Mouse (Mus musculus) heart, embryonic 14.5 days (tissue): Measurements from ENCODE around the gene Gm17018. TPM values are rescaled to one million over a fixed set of nuclear protein-coding genes. Genes with fewer than 3 reads are reported as not detected.

Source experiments
- ATAC-seq: fragments of 200-750 bp; cut with Nextera tagmentation; 2 replicates; pipeline ENCODE4 v1.8.0; 2017; ENCODE audit warnings: low read depth, moderate TSS enrichment; ENCODE audit not compliant: insufficient number of reproducible peaks, insufficient read depth, low FRiP score
- H3K27ac ChIP-seq, 2 experiments: fragments of 200-500 bp in 1 of 2; fragments of 300-500 bp in 1 of 2; sonication (generic) in 1 of 2; replicated peaks in 1 of 2; 2 replicates each; pipeline ENCODE4 v1.5.1; 2012 to 2014; ENCODE audit warnings: low read depth in 2 of 2, low read length in 2 of 2, control low read depth in 1 of 2, mild to moderate bottlenecking in 1 of 2, mixed read lengths in 1 of 2; ENCODE audit not compliant: control insufficient read depth in 1 of 2, insufficient read depth in 1 of 2
- H3K27me3 ChIP-seq: fragments of 300-500 bp; sonication (generic); 2 replicates; pipeline ENCODE4 v1.6.1; 2014; ENCODE audit warnings: mild to moderate bottlenecking, low read length, control low read depth; ENCODE audit not compliant: control insufficient read depth, insufficient read depth
- H3K36me3 ChIP-seq: fragments of 300-500 bp; sonication (generic); 2 replicates; pipeline ENCODE4 v1.6.1; 2014; ENCODE audit warnings: mild to moderate bottlenecking, control low read depth, low read length, mixed read lengths; ENCODE audit not compliant: control insufficient read depth, insufficient read depth
- H3K4me1 ChIP-seq, 2 experiments: fragments of 200-500 bp in 1 of 2; fragments of 300-500 bp in 1 of 2; sonication (generic) in 1 of 2; 2 replicates each; pipeline ENCODE4 v1.6.1; 2012 to 2014; ENCODE audit warnings: low read length in 2 of 2, control low read depth in 1 of 2, mixed read lengths in 1 of 2; ENCODE audit not compliant: control insufficient read depth in 2 of 2, insufficient read depth in 2 of 2
- H3K4me2 ChIP-seq: fragments of 300-500 bp; sonication (generic); 2 replicates; pipeline ENCODE4 v1.6.1; 2014; ENCODE audit warnings: mild to moderate bottlenecking, low read length
- H3K4me3 ChIP-seq, 2 experiments: fragments of 200-500 bp in 1 of 2; fragments of 300-500 bp in 1 of 2; sonication (generic) in 1 of 2; 2 replicates each; pipeline ENCODE4 v1.5.1; 2012 to 2014; ENCODE audit warnings: low read length in 2 of 2, mild to moderate bottlenecking in 2 of 2, control low read depth in 1 of 2, low read depth in 1 of 2, moderate library complexity in 1 of 2; ENCODE audit not compliant: control insufficient read depth in 1 of 2, insufficient read depth in 1 of 2
- H3K9ac ChIP-seq: fragments of 300-500 bp; sonication (generic); 2 replicates; pipeline ENCODE4 v1.6.1; 2014; ENCODE audit warnings: mild to moderate bottlenecking, low read length
- H3K9me3 ChIP-seq: fragments of 300-500 bp; sonication (generic); 2 replicates; pipeline ENCODE4 v1.6.1; 2016; ENCODE audit warnings: low read length, control low read depth; ENCODE audit not compliant: control insufficient read depth
- WGBS: fragments of 180-500 bp; shearing (Covaris S2); extraction: QIAGEN DNeasy Blood & Tissue Kit; methylation state at CpG from one replicate; pipeline ENCODE4 v1.1.7; 2014; 5-methylcytosine and 5-hydroxymethylcytosine counted together
- polyA plus RNA-seq: library from polyadenylated mRNA; unstranded; fragments of >200 nt; fragmentation: Nextera tagmentation; extraction: Ambion mirVana; gene quantifications from 2 replicates; pipeline ENCODE4 v1.2.1, GENCODE M21; 2014

Gm17018 gene
- polyA plus RNA-seq, 1 experiment from 2014 or later, result 38.2 TPM

GRCm38 (mm10) chr19:45606701-45607100, 46.3 kb downstream of the Gm17018 start:
- Histone ChIP-seq H3K9me3 (no peaks in the 10 kb centered on the region), H3K36me3 (peaks cover 6% of the 10 kb centered on the region; the same call in 1 of the 2 replicates), H3K4me3 (no peak overlapping the region), H3K27me3 (no peaks in the 10 kb centered on the region), H3K4me2 (no peak overlapping the region), H3K9ac (no peak overlapping the region), H3K27ac (no peak overlapping the region), H3K4me1 (peaks cover 5 to 21% of the 10 kb centered on the region in 2 experiments)
- WGBS, result 95% methylated on average over 4 of the region's 4 CpGs
- no peak for ATAC-seq

GRCm38 (mm10) chr19:45607479-45607878, 47.1 kb downstream of the Gm17018 start:
- H3K4me3 ChIP-seq, result no peak overlapping the region
- no peaks in the 10 kb centered on the region for H3K27me3 ChIP-seq
- H3K27ac ChIP-seq, result no peak overlapping the region
- H3K4me1 ChIP-seq, result peaks cover 5 to 21% of the 10 kb centered on the region in 2 experiments
- peaks cover 6% of the 10 kb centered on the region; the same call in 1 of the 2 replicates for H3K36me3 ChIP-seq
- H3K9me3 ChIP-seq, result no peaks in the 10 kb centered on the region
- no peak overlapping the region for H3K9ac ChIP-seq
- WGBS, result 63% methylated on average over 7 of the region's 7 CpGs
- no peak for ATAC-seq
- no peak overlapping the region for H3K4me2 ChIP-seq

- Histone ChIP-seq H3K27ac (no peak overlapping the region), H3K4me3 (no peak overlapping the region), H3K9ac (no peak overlapping the region), H3K9me3 (no peaks in the 10 kb centered on the region), H3K4me1 (peaks cover 5 to 21% of the 10 kb centered on the region in 2 experiments), H3K27me3 (no peaks in the 10 kb centered on the region), H3K36me3 (peaks cover 6% of the 10 kb centered on the region; the same call in 1 of the 2 replicates), H3K4me2 (no peak overlapping the region)
- ATAC-seq, result no peak
- WGBS, result 85% methylated on average over 13 of the region's 13 CpGs
These were observed 48.4 kb downstream of the Gm17018 start for GRCm38 (mm10) chr19:45608648-45609339.

GRCm38 (mm10) chr19:45610823-45611222, 50.4 kb downstream of the Gm17018 start:
- ATAC-seq, result no peak
- peaks cover 6% of the 10 kb centered on the region; the same call in 1 of the 2 replicates for H3K36me3 ChIP-seq
- no peak overlapping the region for H3K4me3 ChIP-seq
- H3K4me1 ChIP-seq, result peaks cover 4 to 16% of the 10 kb centered on the region in 2 experiments; a peak in 2 of 4 replicates
- no peak overlapping the region for H3K4me2 ChIP-seq
- no peak overlapping the region for H3K9ac ChIP-seq
- H3K27me3 ChIP-seq, result no peaks in the 10 kb centered on the region
- WGBS, result 80% methylated on average over 5 of the region's 5 CpGs
- H3K9me3 ChIP-seq, result no peaks in the 10 kb centered on the region
- H3K27ac ChIP-seq, result no peak overlapping the region; a peak in 1 of 4 replicates

GRCm38 (mm10) chr19:45614375-45614774, 54.0 kb downstream of the Gm17018 start:
- H3K36me3 ChIP-seq, result peaks cover 6% of the 10 kb centered on the region; the same call in 1 of the 2 replicates
- H3K4me3 ChIP-seq, result no peak overlapping the region
- H3K9me3 ChIP-seq, result no peaks in the 10 kb centered on the region
- H3K4me1 ChIP-seq, result peaks cover 4 to 19% of the 10 kb centered on the region in 2 experiments; a peak in 2 of 4 replicates
- no peak for ATAC-seq
- H3K27ac ChIP-seq, result no peak overlapping the region
- WGBS, result 50% methylated on average over 8 of the region's 8 CpGs
- H3K27me3 ChIP-seq, result no peaks in the 10 kb centered on the region
- H3K4me2 ChIP-seq, result no peak overlapping the region
- H3K9ac ChIP-seq, result no peak overlapping the region

GRCm38 (mm10) chr19:45614928-45615327, 54.5 kb downstream of the Gm17018 start:
- WGBS, result 80% methylated on average over 3 of the region's 3 CpGs
- no peak overlapping the region for H3K4me3 ChIP-seq
- no peaks in the 10 kb centered on the region for H3K9me3 ChIP-seq
- H3K9ac ChIP-seq, result no peak overlapping the region
- H3K36me3 ChIP-seq, result peaks cover 6% of the 10 kb centered on the region; the same call in 1 of the 2 replicates
- H3K27ac ChIP-seq, result no peak overlapping the region
- H3K27me3 ChIP-seq, result no peaks in the 10 kb centered on the region
- ATAC-seq, result no peak
- no peak overlapping the region for H3K4me2 ChIP-seq
- H3K4me1 ChIP-seq, result peaks cover 4 to 19% of the 10 kb centered on the region in 2 experiments; a peak in 2 of 4 replicates

- no peaks in the 10 kb centered on the region for H3K27me3 ChIP-seq
- 79% methylated on average over 12 of the region's 12 CpGs for WGBS
- H3K9me3 ChIP-seq, result no peaks in the 10 kb centered on the region
- H3K9ac ChIP-seq, result no peak overlapping the region
- H3K4me3 ChIP-seq, result no peak overlapping the region
- ATAC-seq, result no peak
- peaks cover 2% of the 10 kb centered on the region; the same call in 1 of the 2 replicates for H3K36me3 ChIP-seq
- H3K27ac ChIP-seq, result no peak overlapping the region
- H3K4me1 ChIP-seq, result peaks cover 4 to 16% of the 10 kb centered on the region in 2 experiments; a peak in 2 of 4 replicates
- H3K4me2 ChIP-seq, result no peak overlapping the region
These were observed 55.2 kb downstream of the Gm17018 start for GRCm38 (mm10) chr19:45615415-45616213.
